Mouse (Mus musculus) T-helper 17 cell (primary cell): ENCODE results near the gene Slc35b4.

Source experiments
- in situ Hi-C, 2 experiments: fragments of 300-600 bp; cut with MboI, MseI; formaldehyde crosslinking; loops; 1 replicate in 1 of 2; 2 replicates in 1 of 2; pipeline ENCODE4 v1.15.1; 2025; ENCODE audit warnings: high pct_unique_total_duplicates in 2 of 2

Slc35b4 gene

GRCm38 (mm10) chr6:34176864-34177247 lies at the start of gene Slc35b4:
Gene Slc35b4 (minus strand): TSS chr6:34177111.
- in situ Hi-C loops: loop anchor here in 1 of 2 experiments (5.0 kb wide), 2 partner anchors 95 to 1115 kb away; partner anchors contain the start of gene Chchd3

- in situ Hi-C loops: loop anchor here in 1 of 2 experiments (5.0 kb wide), 1 partner anchor 42 kb away; no protein-coding TSS in a partner anchor
Measured at GRCm38 (mm10) chr6:34225004-34225599, 48.2 kb upstream of the Slc35b4 start.

- in situ Hi-C loops: loop anchor here in 1 of 2 experiments (10.0 kb wide), 1 partner anchor 282 kb away; no protein-coding TSS in a partner anchor
Measured at GRCm38 (mm10) chr6:34216450-34217319, 39.8 kb upstream of the Slc35b4 start.

GRCm38 (mm10) chr6:34205754-34206153 lies 28.8 kb upstream of the Slc35b4 start:
- in situ Hi-C loops: no loop called here

DNA sequence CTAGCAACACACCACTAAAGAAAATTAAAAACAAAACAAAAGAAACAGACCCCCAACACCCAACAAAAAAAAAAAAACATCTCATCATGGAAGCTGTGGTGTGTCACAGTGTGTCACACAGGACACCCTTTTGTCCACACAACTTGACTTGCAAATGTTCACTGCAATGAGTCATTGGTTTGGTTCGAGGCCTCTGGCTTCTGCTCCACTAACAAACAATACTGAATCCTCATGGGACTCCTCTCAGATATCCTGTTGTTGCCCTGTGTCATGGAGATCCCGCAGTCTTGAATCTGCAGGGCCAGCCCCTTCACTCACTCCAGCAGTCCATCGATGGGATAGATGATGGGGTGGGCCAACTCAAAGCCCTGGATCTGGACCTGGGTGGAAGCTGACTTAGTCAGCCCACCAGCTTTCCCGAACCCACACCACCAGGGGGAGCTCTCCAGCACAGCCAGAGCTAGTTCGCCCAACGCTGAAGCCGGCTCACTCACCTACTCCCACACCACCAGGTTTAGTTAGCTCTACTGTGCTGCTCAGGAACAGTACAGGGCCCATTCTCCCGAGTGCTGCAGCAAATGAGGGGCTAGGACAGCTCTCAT lies 28.2 kb upstream of the Slc35b4 start:
- in situ Hi-C loops: no loop called here

DNA sequence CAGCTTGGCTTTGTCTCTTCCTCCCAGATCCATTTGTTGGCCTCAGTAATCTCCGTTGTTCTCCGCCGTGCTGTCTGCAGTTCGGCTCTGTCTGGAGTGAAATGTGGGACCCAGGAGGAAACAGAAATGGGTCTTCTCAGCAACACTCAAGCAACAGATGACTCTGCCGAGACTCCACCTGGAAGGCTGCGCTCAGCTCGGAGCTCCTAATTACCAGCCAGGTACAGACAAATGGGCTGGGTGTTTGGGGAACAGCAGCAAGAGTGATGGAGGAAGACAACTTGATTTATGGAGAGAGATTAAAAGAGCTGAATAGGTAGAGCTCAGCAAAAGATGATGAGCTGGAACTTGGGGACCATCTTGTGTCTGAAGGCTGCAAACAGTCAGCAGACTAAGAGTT lies 26.6 kb upstream of the Slc35b4 start:
- in situ Hi-C loops: no loop called here

DNA sequence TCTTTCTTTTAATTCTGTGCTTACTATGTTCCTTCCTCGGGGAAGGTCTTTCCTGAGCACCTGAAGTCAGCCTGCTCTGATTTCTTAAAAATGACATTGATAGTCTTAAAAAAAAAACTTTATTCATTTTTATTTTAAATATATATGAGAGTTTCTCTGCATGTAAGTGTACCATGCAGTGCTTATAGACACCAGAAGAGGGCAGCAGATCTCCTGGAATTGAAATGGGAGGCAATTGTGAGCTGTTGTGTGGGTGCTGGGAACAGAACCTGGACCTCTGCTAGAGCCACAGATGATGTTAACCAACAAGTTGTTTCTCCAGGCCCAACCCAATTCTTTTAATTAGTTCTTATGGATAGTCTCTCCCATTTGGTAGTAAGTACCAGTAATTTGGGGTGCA lies 18.1 kb upstream of the Slc35b4 start:
- in situ Hi-C loops: loop anchor here in 1 of 2 experiments (5.0 kb wide), 1 partner anchor 87 kb away; no protein-coding TSS in a partner anchor

DNA sequence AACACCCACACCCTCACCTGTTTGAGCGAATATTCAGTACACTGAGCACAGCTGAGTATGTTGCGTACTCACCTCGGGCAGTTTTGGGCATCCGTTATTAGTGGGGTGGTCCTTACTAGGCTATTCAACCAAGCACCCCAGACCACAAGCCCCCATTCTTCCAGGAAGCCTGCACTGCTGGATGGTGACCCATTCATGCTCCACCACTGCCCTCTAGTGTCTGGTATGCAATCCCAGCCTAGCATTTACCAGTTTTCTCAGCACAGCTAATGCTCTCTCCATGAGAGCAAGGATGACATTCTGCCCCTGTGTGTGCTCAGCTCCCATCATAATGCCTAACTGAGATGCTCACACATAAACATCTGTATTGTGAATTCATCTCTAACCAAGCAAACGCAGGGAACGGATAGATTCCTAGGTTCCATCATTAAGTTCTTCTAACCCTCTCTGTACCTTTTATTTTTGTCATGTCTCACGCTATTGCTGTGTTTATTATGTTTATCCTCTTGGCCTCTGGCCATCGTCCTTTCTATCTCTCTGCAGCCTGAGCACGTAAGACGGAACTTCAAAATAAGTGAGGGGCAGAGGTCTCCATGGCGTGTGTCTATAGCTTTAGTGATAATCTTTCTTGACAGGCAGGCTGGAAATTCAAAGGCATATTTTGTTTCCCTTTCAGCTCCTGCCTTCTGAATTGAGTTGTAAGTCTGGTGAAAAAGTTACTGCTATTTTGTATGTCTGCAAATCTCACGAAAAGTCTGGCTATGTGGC lies 17.0 kb upstream of the Slc35b4 start:
- in situ Hi-C loops: no loop called here

GRCm38 (mm10) chr6:34191401-34191800 lies 14.5 kb upstream of the Slc35b4 start:
- in situ Hi-C loops: no loop called here

GRCm38 (mm10) chr6:34189494-34189893 lies 12.6 kb upstream of the Slc35b4 start:
- in situ Hi-C loops: no loop called here

GRCm38 (mm10) chr6:34187986-34188599 lies 11.2 kb upstream of the Slc35b4 start:
- in situ Hi-C loops: no loop called here

DNA sequence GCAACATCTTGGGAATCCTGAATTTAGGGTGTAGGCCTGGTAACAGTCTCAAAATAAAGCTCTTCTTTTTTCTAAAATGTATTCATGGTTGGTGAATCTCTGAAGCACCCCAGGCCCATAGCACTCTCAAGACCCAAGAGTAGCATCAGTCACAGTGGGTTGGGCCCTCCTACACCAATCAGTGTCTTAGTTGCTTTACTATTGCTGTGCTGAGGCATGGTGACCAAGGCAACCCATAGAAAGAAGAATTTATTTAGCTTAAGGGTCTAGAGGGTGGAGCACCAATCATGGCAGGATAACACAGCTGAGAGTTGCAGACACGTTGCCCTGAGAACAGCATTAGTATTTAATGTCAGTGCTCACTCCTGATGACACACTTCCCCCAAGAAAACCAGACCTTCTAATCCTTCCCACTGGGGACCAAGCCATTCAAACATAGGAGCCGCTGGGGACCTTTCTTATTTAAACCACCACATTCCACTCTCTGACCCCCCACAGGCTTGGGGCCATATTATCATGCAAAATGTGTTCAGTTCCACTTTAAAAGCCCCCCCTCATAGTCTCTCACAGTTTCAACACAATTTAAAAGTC lies 10.5 kb upstream of the Slc35b4 start:
- in situ Hi-C loops: no loop called here

DNA sequence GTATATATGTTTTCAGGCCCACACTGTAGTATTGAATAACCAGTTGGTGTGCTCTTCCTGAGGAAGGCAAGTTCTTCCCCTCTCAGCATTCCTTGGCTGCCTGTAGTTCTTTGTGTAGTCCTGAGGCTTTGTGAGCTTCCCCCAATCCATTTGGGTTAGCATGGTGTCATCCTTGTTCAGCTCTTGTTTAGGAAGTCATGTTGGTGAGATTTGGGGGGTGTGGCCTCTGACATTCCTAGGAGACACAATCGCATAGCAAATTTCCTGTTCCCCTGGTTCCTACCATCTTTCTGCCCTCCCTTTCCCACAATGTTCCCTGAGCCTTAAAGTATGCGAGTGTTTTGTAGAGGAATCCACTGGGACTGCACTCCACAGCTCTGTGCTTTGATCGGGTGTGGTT lies 6.4 kb upstream of the Slc35b4 start:
- in situ Hi-C loops: no loop called here

GRCm38 (mm10) chr6:34181961-34182360 lies 5.0 kb upstream of the Slc35b4 start:
- in situ Hi-C loops: no loop called here

- in situ Hi-C loops: loop anchor here in 1 of 2 experiments (5.0 kb wide), 2 partner anchors 92 to 1118 kb away; partner anchors contain the start of gene Chchd3
Measured at GRCm38 (mm10) chr6:34179911-34180310, 3.0 kb upstream of the Slc35b4 start.

- in situ Hi-C loops: loop anchor here in 1 of 2 experiments (5.0 kb wide), 2 partner anchors 93 to 1117 kb away; partner anchors contain the start of gene Chchd3
Measured at GRCm38 (mm10) chr6:34179007-34179406, 2.1 kb upstream of the Slc35b4 start.

GRCm38 (mm10) chr6:34176111-34176863 lies 624 bp downstream of the Slc35b4 start:
- in situ Hi-C loops: loop anchor here in 1 of 2 experiments (5.0 kb wide), 2 partner anchors 96 to 1114 kb away; partner anchors contain the start of gene Chchd3

DNA sequence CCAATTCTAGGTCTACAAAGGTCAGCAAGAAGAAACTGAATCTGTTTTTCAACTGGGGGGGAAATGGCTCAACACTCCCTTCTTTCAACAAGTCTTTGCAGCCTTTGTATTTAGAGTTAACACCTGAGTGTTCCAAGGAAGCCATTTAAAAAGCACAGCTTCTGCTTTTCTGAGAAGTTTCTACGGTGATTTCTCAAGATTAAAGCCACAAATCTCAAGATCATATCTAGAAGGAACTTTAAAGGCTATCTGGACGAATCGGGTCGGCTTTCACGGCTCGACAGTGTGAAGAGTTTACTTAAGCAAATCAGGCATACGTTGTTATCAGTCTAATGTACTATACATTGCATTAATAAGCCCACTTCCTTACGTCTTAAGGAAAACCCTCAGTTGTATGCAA lies 2.2 kb downstream of the Slc35b4 start:
- in situ Hi-C loops: loop anchor here in 1 of 2 experiments (5.0 kb wide), 2 partner anchors 98 to 1112 kb away; partner anchors contain the start of gene Chchd3

GRCm38 (mm10) chr6:34173251-34173650 lies 3.7 kb downstream of the Slc35b4 start:
- in situ Hi-C loops: no loop called here
